Mouse (Mus musculus) MEL (cell line): ENCODE results near the gene Rsl1d1. TPM values are rescaled to one million over a fixed set of nuclear protein-coding genes. Genes with fewer than 3 reads are reported as not detected.

ENCODE experiments used
- polyA plus RNA-seq, 2 experiments: library from polyadenylated mRNA; stranded (reverse) in 1 of 2; unstranded in 1 of 2; fragments of >175 nt in 1 of 2; fragments of >200 nt in 1 of 2; gene quantifications; 2 replicates each; pipeline versions ENCODE4 v1.2.1 to v1.2.4; 2012; ENCODE audit warnings: low replicate concordance in 2 of 2, low read depth in 1 of 2; ENCODE audit not compliant: insufficient read length in 2 of 2, insufficient read depth in 1 of 2, missing spikeins in 1 of 2
- total RNA-seq: library from RNA; depleted of rRNA; stranded (reverse); fragments of 300-350 nt; gene quantifications from 2 replicates; pipeline ENCODE4 v1.2.3, GENCODE M21; 2012; rRNA removed

Rsl1d1 gene
- total and polyA plus RNA-seq, 3 experiments = 228 to 1,181 (median 232) TPM

Other genes starting within 250 kb of the Rsl1d1 start
- 0.42 and 0.73 TPM in 2 replicates for gene Snn, start 142.4 kb downstream of the Rsl1d1 start, total RNA-seq
- gene Snn, start 142.4 kb downstream of the Rsl1d1 start, polyA plus RNA-seq = 1 to 10 TPM in 1 of 2 experiments, not detected in 1; 2.4 TPM
- gene Litaf, start 137.2 kb downstream of the Rsl1d1 start, total RNA-seq = 25.7 and 27.2 TPM in 2 replicates
- 10 to 100 TPM in 1 of 2 experiments, not detected in 1; 50.1 TPM for gene Litaf, start 137.2 kb downstream of the Rsl1d1 start, polyA plus RNA-seq
- gene Txndc11, start 68.7 kb downstream of the Rsl1d1 start, total RNA-seq = 19.7 and 24.9 TPM in 2 replicates
- gene Txndc11, start 68.7 kb downstream of the Rsl1d1 start, polyA plus RNA-seq = 10 to 100 TPM in 1 of 2 experiments, not detected in 1; 33.7 TPM
- gene Zc3h7a, start 26.9 kb downstream of the Rsl1d1 start, total RNA-seq = 40.9 and 48.7 TPM in 2 replicates
- 100 to 1,000 TPM in 1 of 2 experiments, 10 to 100 TPM in 1; 77.4 to 202 TPM for gene Zc3h7a, start 26.9 kb downstream of the Rsl1d1 start, polyA plus RNA-seq
- 84.4 and 89.6 TPM in 2 replicates for gene Gspt1, start 51.0 kb upstream of the Rsl1d1 start, total RNA-seq
- 100 to 1,000 TPM; 376 to 547 TPM for gene Gspt1, start 51.0 kb upstream of the Rsl1d1 start, polyA plus RNA-seq
- gene Tnfrsf17, start 110.5 kb upstream of the Rsl1d1 start, total RNA-seq = not detected in 2 replicates
- gene Tnfrsf17, start 110.5 kb upstream of the Rsl1d1 start, polyA plus RNA-seq = not detected
- gene Snx29, start 119.6 kb upstream of the Rsl1d1 start, total RNA-seq = 0.42 and 0.73 TPM in 2 replicates
- under 1 TPM in 1 of 2 experiments, not detected in 1; 0.72 TPM for gene Snx29, start 119.6 kb upstream of the Rsl1d1 start, polyA plus RNA-seq